Mouse (Mus musculus) WW6 (cell line): ENCODE results near the gene Srsf2.
"Not testable (repeated sequence)": the region's sequence is repeated elsewhere in the genome, so short reads cannot be mapped to it uniquely, and the experiment has no call there.

Source experiments
- DNase-seq: peaks from one replicate; pipeline ENCODE4 v3.0.0-alpha.2; 2013; ENCODE audit warnings: low read depth, low spot score

Srsf2 gene

DNA sequence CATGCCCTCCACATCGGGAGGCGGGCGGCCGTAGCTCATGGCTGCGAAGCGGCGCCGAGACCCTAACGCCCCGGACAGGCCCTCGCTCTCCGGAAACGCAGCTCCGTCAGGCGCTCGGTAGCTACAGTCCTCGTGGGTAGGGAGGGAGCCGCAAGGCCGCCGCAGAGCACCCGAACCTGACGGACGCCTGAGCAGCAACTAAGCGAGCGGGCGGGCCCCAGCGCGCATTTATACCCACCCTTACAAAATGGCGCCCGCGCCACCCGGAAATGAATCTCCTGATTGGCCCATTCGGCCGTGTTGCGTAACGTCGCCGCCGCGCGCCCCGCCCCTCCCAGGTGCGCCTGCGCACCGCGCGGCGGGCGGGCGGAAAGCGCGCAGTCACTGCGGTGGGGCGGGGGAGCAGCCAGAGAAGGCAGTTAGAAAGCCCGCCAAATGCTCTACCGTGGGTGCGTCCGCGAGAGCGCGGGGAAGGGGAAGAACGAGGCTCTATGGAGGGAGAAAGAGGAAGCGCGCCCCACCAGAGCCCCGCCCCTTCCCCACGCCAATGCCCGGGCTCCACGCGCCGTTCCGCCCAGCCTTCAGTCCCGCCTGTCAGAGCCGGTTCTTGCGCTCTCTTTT, at the start of gene Srsf2:
TSS of gene Srsf2 (minus strand) at position 204 of the 621 bp plus-strand sequence.
- peak; percentile 86 for DNase-seq

DNA sequence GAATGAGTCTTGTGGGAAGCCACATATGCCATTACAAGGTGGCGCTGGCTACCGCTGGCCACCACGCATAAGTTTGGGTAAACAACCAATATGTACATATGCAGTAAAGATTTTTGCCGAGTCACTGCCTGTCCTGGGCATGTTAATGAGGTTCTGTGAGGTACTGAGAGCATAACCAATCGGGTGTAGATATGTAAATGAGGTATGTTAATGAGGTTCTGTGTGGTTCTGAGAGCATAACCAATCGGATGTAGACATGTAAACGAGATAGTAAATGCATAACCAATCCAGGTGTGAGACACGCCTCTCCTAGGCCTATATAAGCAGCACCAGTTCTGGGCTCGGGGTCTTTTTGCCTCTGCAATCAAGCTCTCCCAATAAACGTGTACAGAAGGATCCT, 49.7 kb upstream of the Srsf2 start:
- DNase-seq = not testable (repeated sequence)

DNA sequence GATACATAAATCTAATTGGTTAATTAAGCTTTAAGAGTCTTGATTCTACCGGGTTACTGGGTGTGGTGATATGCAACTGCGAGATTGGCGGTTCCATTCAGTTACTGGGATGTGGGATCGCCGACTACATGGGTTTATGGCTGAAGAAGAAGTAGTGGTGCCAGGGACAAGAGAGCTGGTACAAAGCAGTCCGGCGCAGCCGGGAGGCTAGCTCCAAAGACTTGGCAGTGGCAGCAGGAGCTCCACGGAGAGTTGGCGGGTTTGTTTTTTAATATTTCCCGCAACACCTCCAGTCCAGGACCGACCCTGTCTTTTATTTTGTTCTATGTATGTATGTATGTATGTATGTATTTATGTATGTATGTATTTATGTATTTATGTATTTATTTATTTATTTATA, 46.4 kb upstream of the Srsf2 start:
- DNase-seq = no peak

DNA sequence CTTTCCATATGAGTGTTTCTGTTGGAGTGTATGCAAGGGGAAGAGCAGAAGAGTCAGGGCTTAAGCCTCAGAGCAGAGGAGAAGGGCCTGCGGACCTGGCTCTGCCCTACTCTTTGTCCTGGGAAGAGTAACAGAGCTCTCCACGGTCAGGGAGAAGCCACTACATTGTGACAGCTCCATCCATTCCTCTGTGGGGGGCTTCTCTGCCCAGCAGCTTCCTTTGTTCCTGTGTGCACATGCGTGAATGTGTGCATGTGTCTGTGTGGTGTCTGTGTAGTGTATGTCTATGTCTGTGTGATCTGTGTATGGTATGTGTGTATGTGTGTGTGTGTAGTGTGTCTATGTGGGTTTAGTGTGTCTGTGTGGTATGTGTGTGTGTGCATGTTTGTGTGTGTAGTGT, 42.5 kb upstream of the Srsf2 start:
- no peak for DNase-seq

DNA sequence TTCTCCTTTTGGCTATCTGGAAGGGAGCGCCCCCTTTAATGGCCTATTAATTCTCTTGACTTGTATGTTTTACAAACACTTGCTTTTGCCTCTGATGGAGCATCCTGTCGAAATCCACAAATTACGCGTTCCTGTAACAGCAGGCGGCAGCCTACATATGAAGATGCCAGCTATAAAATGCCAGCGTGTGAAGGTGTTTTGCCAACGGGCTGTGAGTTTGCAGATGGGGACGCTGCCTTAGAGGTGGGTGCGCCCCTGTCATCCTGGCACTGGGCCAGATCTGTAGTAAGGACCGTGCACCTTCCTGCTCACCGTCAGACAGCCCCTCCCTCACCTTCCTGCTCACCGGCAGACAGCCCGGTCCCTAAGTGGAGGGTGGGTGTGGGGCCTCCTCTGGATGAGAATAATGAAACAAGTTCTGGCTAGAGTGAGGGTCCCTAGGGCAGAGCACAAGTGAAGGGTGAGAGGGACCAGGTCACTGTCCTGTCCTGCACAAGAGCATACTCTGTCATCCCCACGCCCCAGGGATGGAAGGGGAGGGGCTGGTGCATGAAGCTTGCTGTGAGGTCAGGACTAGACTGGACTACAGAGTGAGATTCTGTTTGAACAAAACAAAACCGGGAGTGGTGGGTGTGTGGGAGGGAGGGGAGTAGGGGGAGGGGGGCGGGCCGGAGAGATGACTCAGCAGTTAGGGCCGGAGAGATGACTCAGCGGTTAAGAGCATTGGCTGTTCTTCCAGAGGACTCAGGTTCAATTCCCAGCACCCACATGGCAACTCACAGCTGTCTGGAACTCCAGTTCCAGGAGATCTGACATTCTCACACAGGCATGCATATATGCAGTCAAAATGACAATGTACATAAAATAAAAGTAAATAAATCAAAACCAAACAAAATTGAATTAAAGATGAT, 40.9 kb upstream of the Srsf2 start:
- DNase-seq = peak; percentile 73

DNA sequence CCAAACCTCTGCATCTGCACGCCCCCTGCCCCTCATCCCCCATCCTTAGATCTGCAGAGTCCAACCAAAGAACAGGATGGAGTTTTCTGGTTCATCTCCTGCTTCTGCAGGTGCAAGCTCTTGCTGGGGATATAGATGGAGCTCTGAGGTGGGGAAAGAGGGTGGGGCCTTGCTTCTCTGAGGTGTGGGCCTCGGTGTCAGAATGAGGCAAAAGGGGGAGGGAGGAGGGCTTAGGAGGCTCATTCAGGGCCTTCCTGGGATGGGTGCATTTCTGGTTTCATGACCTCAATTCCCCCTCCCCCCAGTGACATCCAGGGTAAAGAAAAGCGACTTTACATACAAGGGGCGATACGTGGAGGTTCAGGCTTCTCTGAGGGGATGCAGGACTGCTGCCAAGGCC, 34.2 kb upstream of the Srsf2 start:
- DNase-seq = no peak

DNA sequence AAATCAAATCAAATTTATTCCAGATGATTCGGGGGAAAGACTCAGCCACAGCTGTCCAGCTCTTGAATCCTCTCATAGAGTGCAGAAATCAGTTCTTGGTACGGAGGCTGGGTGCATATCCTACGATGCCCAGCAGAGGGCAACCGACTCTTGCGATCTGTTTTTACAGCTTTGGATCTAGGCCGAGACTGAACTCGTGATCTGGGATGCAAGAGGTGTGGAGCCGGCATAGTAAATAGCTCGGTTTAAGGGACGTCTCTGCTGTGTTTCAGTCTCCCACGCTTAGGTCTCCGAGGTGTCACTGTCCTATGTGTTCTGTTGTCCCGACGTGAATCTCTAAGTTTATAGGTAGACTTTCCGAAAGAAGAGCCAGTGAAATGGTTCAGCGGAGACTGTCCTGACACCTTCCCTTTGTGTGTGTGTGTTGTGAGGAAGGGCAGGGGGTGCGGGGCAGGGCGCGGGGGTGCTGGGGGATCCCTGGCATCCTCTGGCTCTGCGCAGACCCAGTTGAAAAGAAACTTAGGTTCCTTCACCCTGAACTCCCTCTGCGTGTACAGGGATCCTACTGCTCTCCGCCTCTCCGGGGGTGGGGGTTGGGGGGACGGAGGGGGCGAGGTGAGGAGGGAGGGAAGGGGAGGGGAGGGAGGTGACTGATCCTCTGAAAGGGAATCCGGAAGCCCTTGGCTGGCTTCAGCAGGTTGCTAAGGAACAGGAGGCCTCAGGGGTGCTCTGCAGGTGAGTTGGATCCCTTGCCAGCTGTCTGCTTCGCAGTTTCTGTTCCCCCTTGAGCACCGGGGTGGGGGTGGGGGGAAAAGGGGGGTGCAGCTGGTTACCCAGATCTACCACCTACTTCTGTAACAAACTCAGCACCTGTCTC, 32.6 kb upstream of the Srsf2 start:
- peak; percentile 94 for DNase-seq

DNA sequence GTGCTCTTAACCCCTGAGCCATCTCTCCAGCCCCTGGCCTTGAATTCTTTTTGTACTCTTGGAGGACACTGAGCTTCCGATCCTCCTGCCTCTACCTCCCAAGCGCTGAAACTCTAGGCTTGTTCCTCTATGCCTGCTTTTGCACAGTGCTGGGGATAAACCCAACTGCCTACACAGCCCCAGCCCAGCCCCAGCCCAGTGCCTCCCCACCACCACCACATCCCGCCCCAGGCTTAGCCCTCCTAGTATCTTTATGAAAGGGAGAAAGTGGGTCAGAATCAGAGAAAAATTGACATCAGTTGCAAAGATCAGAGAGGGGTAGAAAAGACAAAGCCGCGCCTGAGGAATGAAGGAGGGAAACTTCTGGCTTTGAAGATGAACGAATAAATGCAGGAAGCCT, 31.2 kb upstream of the Srsf2 start:
- DNase-seq = no peak

DNA sequence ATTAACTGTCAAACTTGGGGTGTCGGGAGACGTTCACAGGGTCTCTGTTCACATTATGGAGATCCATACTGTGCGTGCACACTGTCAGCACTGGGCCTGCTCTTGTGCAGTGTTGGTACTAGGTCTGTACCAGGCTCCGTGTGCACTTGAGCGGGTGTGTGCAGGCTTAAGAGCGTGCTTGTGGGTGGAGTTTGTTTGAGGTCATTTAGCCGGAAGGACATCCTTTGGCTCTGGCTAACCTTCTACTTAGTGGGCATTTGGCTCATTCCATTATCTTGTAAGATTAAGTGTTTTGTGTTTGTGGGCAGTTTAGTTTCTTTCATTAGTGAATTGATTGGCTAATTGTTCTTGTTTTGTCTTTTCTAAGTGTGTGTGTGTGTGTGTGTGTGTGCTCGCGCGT, 29.6 kb upstream of the Srsf2 start:
- no peak for DNase-seq

DNA sequence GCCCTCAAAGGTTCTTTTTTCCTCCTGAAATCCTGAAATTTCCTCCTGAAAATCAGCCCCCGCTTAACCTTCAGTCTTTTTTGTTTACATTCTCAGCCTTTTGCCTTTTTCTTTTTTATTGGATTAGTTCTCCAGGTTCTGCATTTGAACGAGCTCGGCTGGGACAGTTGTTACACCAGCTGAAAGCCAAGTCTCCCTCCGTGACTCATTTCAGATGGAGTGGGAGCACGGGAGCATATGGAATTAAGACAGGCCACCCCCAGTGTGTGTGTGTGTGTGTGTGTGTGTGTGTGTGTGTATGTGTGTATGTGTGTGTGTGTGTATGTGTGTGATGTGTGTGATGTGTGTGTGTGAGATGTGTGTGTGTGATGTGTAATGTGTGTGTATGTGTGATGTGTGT, 28.5 kb upstream of the Srsf2 start:
- DNase-seq = no peak

DNA sequence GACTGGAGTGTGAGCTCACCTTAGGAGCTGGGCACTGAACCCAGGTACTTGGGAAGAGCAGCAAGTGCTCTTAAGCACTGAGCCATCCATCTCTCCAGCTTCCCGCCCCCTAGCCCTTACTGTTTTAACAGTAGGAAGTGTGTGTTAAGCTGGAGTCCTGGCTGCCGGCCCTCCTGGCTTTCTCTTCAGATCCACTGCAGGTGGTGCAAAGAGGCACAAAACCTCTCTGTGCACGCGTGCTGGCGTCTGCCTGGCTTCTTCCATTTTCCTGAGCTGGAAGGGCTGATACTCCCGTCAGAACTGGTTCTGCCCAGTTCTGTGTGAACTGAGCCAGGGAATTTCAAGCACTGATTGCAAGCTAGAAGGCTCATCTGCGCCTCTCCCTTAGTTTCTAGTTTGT, 27.9 kb upstream of the Srsf2 start:
- no peak for DNase-seq

DNA sequence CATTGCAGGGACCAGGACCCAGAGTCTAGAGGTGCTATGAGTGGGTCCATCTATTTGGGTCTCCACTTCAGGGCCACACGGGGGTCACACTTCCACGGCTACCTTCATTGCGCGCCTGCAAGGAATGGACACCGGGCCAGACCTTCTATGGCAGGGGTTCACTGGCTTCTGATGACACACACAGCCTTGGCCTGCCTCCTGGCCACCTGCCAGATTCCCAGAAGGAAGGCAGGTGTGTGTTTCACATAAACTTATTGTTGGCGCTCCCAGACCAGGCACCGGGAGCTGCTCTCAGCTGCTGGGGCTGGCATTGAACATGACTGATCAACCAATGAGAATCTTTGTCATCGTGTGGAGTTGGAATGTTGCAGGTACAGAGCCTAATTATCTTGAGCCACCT, 25.6 kb upstream of the Srsf2 start:
- no peak for DNase-seq

DNA sequence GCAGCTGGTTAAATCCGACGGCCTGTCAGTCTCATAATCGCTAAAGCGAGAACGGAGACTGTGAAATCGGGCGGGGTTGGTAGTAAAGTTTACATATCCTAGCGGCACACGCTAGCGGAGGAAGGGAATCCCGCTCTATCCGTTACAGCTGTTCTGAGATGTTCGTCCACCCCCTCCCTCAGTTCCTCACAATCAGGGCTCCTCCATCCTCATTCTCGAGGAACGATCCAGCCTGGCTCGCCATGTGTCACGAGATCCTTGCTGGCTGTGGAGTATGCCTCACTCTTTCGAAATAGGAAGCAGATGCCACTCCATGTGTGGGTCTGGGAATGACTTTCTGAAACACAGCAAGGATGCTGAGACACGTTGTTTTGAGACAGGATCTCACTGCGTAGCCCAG, 21.1 kb upstream of the Srsf2 start:
- no peak for DNase-seq

DNA sequence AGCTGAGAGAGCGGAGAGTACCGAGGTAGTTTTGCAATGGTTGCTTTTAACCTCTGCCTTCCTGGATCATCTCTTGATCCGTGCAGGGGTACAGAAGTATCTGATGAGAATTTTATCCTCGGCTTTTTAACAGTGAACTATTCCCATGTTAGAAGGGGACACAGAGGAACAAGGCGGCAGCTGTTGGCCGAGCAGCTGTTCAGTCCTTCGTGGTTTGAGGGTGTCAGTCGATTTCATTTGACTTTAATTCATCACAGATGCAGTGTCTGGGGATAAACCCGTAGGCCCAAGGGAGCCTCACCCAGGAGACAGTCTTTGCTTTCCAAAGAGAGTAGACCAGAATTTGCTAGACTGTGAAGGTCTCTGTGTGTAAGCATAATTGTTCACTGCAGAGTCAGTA, 18.6 kb upstream of the Srsf2 start:
- DNase-seq = no peak

DNA sequence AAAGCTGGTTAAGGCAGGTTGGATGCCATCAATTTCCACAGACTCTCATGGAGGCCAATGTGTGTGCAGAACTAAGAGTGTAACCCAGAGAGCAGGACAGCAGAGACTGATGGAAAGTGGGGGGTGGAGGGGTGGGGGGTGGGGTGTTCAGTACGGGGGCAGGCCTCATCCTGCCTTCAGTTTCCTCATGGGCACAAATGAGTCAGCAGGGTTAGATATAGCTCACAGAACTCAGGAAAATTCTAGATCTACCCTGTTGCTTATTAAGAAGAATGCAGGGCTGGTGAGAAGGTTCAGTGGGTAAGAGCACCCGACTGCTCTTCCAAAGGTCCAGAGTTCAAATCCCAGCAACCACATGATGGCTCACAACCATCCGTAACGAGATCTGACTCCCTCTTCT, 16.7 kb upstream of the Srsf2 start:
- DNase-seq = no peak

DNA sequence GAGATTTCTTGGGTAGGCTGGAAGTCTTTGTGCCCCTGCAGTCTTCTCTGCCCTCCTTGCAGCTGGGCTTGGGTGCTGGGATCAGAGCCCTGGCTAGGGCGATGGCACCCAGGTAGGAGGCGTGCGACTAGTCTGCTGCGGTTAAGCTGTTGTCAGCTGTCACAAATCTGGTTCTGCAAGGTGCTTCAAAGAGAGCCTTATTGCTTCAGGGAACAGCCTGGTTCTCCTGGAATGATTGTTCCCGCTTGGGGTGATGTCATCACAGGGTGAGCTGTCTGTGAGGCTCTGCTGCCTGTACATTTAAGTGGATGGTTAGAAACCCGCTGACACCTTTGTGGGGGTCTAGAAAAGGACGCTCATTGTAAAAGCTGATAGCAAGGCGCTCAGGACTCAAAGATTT, 16.3 kb upstream of the Srsf2 start:
- DNase-seq = no peak

DNA sequence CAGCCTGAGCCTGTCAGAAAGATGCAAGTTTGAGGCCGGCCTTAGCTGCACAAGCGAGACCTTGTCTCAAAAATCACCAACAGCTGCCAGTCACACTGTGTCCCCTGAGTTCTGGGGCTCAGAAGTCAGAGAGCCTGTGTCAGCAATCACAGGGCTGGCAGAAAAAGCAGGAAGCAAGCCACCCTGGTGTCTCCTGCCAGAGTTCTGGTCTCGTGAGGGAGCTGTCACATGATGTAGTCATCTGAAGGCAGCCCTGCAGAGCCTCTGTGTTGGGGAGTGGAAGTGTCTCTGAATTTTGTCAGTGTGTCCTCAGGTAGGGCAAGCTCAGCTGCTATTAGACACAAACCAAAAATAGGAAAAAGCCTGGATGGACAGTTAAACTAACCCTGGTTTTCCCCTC, 15.2 kb upstream of the Srsf2 start:
- no peak for DNase-seq

DNA sequence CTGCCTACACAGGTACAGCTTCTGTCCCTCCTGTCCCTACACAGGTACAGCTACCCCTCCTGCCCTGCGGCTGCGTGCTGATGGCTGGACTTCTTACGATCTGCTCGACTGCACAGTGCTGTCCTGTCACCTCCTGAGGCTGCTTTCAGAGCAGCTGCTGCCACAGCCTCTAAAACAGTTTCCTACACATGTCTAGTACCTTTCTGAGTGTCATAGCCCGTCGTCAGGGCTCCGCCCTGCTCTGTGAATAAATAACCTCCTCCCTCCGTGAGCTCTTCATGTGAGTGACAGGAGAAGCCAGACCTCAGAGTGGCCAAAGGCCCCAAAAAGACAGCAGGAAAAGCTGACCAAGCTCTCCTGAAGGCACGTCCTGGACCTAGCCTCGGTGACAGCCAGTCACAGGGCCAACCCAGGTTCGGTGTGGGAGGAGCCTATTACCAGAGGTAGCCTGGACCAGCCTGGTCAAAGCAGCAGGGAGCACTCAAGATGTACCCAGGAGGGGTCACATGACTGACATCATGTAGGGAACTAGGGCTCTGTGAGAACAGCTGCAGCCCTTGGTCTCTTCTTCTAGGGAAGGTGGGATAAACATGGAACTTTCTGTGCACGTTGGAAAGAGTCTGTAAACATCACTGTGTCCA, 13.2 kb upstream of the Srsf2 start:
- no peak for DNase-seq

DNA sequence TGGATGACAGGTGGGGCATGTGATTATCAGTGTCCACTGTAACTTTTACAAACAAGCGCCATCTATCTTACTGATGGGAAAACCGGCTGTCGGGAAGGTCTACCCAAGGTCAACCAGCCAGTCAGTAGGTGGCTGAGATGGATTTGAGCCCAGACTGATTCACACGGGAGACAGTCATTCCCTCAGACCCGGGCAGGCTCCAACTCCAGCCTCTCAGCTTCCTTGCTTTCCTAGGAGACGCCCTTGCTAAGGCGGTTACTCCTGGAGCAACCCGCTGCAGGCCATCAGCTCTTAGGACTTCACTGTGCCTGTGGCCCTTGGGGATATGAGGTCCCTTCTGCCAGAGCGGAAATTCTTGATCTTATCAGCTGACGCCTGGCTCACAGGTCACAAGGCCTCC, 11.6 kb upstream of the Srsf2 start:
- DNase-seq = no peak

DNA sequence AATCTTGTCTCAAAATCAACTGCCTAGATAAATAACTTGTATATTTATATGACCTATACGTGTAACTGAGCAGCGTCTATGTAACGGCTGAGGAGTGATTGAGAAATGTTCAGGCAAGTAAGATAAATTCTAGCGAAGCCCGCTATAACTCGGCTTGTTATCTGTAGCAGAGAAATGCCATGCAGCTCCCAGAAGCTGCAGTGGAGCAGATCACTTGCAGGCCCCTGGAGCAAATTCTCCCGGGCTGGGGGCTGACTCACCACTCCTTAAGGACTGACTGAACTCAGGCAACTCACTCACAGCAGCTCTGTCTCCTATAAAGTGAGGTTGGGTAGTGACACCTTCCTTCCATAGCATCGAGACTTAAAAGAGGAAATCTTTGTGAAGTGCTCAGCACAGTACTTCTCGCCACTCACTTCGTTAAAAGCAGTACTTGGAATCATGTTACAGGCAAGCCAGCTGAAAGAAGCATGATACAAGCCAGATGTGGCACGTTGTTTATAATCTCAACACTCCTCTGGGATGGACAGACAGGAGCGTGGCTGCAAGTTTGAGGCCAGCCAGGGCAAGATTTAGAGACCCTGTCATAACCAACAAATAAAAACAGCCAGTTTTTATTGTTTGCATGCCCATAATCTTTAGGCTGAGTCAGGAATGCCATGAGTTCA, 4.4 kb upstream of the Srsf2 start:
- DNase-seq = no peak

DNA sequence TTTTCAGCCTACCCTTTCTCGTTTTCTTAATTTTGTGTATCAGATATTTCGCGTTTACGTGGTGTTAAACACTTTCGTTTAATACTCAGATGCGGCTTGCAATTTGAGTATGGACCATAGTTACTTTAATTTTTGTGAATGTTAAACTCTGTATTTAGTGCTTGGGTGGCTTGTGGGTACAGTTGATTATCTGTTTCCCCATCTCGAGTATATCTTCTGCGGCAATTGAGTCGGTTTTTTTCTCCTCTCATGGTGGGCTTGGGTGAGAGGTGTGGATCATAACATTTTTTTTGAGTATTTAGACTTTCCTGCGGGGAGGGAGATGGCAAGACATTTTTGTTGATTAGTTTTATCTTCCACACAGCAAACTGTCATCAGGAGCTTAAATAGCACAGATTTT, 1.4 kb upstream of the Srsf2 start:
- no peak for DNase-seq
